Mouse (Mus musculus): Measurements from ENCODE around the gene Zfp972.
"Not testable (repeated sequence)": the region's sequence is repeated elsewhere in the genome, so short reads cannot be mapped to it uniquely, and the experiment has no call there.

DNA sequence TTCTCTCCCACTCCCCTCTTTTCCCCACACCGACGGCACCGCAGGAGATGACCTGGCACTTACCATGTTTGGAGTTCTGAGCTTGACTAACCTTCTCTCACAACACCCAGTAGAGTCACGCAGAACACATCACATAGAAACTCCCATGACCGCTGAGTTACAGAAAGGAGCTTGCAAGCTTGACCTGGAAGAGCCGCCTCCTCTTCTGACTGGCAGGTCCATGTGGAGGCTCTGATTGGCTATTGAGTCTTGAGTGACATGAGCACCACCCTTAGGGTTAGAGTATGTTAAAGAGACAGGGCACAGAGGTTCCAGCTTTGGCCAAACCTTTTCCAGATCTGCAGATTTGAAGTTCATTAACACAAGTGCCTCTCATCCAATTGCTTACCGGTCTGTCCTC, 31.7 kb upstream of the Zfp972 start, which contains the start of gene Gm14326:
- not testable (repeated sequence) for TF ChIP-seq CTCF (IDR thresholded peaks at IDR 0.05; ENCODE audit: insufficient read depth, low read length); POLR2A (IDR thresholded peaks at IDR 0.05; ENCODE audit: borderline replicate concordance, extremely low read depth, low read depth, low read length)
